Mouse (Mus musculus): Measurements from ENCODE around the gene Gm20388. TPM values are rescaled to one million over a fixed set of nuclear protein-coding genes. Genes with fewer than 3 reads are reported as not detected.

Gm20388 gene
- total and polyA plus RNA-seq, 3 experiments = 0.02 to 0.05 TPM; not detected in 1

- Histone ChIP-seq H3K4me3 (ENCODE audit: low read depth, low read length) (no peak overlapping the region), H3K9me3 (replicated peaks) (no peaks in the 10 kb centered on the region), H3K27me3 (ENCODE audit: insufficient read depth, low read length) (no peaks in the 10 kb centered on the region), H3K4me1 (ENCODE audit: insufficient read depth, low read depth, low read length) (peaks cover 84% of the 10 kb centered on the region), H3K36me3 (replicated peaks) (peaks cover 36% of the 10 kb centered on the region)
- no peak for TF ChIP-seq TAL1 (conservative IDR thresholded peaks at IDR 0.05; ENCODE audit: low read depth, low read length)
- no peak for TF ChIP-seq GATA1 (IDR thresholded peaks at IDR 0.05; ENCODE audit: borderline replicate concordance, low read length)
- TF ChIP-seq GATA2 (IDR thresholded peaks at IDR 0.05; ENCODE audit: borderline replicate concordance, low read depth, low read length) = no peak
- TF ChIP-seq POLR2AphosphoS5 (IDR thresholded peaks at IDR 0.05; ENCODE audit: insufficient replicate concordance, low read depth, low read length) = no peak
- ATAC-seq (ENCODE audit: extremely low read depth, insufficient number of reproducible peaks, low FRiP score, poor library complexity, severe bottlenecking) = no peak
- DNase-seq (ENCODE audit: low spot score) = no peak
These were observed 3123.5 kb downstream of the Gm20388 start for GRCm38 (mm10) chr8:123034171-123034570.

- TF ChIP-seq GATA2 (IDR thresholded peaks at IDR 0.05; ENCODE audit: borderline replicate concordance, low read depth, low read length) = no peak
- no peak for TF ChIP-seq CTCF (IDR thresholded peaks at IDR 0.05; ENCODE audit: low read depth, low read length)
- no peak for TF ChIP-seq POLR2AphosphoS5 (IDR thresholded peaks at IDR 0.05; ENCODE audit: insufficient replicate concordance, low read depth, low read length)
- TF ChIP-seq TAL1 (conservative IDR thresholded peaks at IDR 0.05; ENCODE audit: low read depth, low read length) = no peak
- no peak for TF ChIP-seq GATA1 (IDR thresholded peaks at IDR 0.05; ENCODE audit: borderline replicate concordance, low read length)
- no peaks in the 10 kb centered on the region for H3K27me3 ChIP-seq (ENCODE audit: insufficient read depth, low read length)
- DNase-seq (ENCODE audit: low spot score) (peak; percentile 32), ATAC-seq (ENCODE audit: extremely low read depth, insufficient number of reproducible peaks, low FRiP score, poor library complexity, severe bottlenecking) (peak; percentile 54)
- no peaks in the 10 kb centered on the region for H3K9me3 ChIP-seq (replicated peaks)
- peaks cover 19% of the 10 kb centered on the region for H3K36me3 ChIP-seq (replicated peaks)
- H3K4me1 ChIP-seq (ENCODE audit: insufficient read depth, low read depth, low read length) = peaks cover 77% of the 10 kb centered on the region
- H3K4me3 ChIP-seq (ENCODE audit: low read depth, low read length) = no peak overlapping the region; the same call in 1 of the 2 replicates
These were observed 3126.3 kb downstream of the Gm20388 start for GRCm38 (mm10) chr8:123036956-123037355.

- peak overlapping the region; percentile 52; the same call in 1 of the 2 replicates for H3K4me3 ChIP-seq (ENCODE audit: low read depth, low read length)
- H3K36me3 ChIP-seq (replicated peaks) = peaks cover 15% of the 10 kb centered on the region
These were observed 3126.8 kb downstream of the Gm20388 start for GRCm38 (mm10) chr8:123037487-123037886.

GRCm38 (mm10) chr8:123038351-123038750 is 3127.7 kb downstream of the Gm20388 start:
- ATAC-seq (ENCODE audit: extremely low read depth, insufficient number of reproducible peaks, low FRiP score, poor library complexity, severe bottlenecking) = no peak
- Histone ChIP-seq H3K4me1 (ENCODE audit: insufficient read depth, low read depth, low read length) (peaks cover 65% of the 10 kb centered on the region), H3K4me3 (ENCODE audit: low read depth, low read length) (no peak overlapping the region), H3K27me3 (ENCODE audit: insufficient read depth, low read length) (no peaks in the 10 kb centered on the region), H3K36me3 (replicated peaks) (peaks cover 15% of the 10 kb centered on the region), H3K9me3 (replicated peaks) (no peaks in the 10 kb centered on the region)
- TF ChIP-seq CTCF (IDR thresholded peaks at IDR 0.05; ENCODE audit: low read depth, low read length) = no peak
- TF ChIP-seq GATA1 (IDR thresholded peaks at IDR 0.05; ENCODE audit: borderline replicate concordance, low read length) = no peak
- TF ChIP-seq GATA2 (IDR thresholded peaks at IDR 0.05; ENCODE audit: borderline replicate concordance, low read depth, low read length) = no peak
- no peak for TF ChIP-seq TAL1 (conservative IDR thresholded peaks at IDR 0.05; ENCODE audit: low read depth, low read length)
- TF ChIP-seq POLR2AphosphoS5 (IDR thresholded peaks at IDR 0.05; ENCODE audit: insufficient replicate concordance, low read depth, low read length) = no peak
- no peak for DNase-seq (ENCODE audit: low spot score)

More at GRCm38 (mm10) chr8:123037487-123037886, 3126.8 kb downstream of the Gm20388 start:
- no peak for TF ChIP-seq GATA1 (IDR thresholded peaks at IDR 0.05; ENCODE audit: borderline replicate concordance, low read length)
- TF ChIP-seq GATA2 (IDR thresholded peaks at IDR 0.05; ENCODE audit: borderline replicate concordance, low read depth, low read length) = no peak
- no peak for TF ChIP-seq POLR2AphosphoS5 (IDR thresholded peaks at IDR 0.05; ENCODE audit: insufficient replicate concordance, low read depth, low read length)
- no peak for TF ChIP-seq TAL1 (conservative IDR thresholded peaks at IDR 0.05; ENCODE audit: low read depth, low read length)
- no peak for TF ChIP-seq CTCF (IDR thresholded peaks at IDR 0.05; ENCODE audit: low read depth, low read length)
- peaks cover 71% of the 10 kb centered on the region for H3K4me1 ChIP-seq (ENCODE audit: insufficient read depth, low read depth, low read length)
- no peaks in the 10 kb centered on the region for H3K9me3 ChIP-seq (replicated peaks)
- DNase-seq (ENCODE audit: low spot score) (no peak), ATAC-seq (ENCODE audit: extremely low read depth, insufficient number of reproducible peaks, low FRiP score, poor library complexity, severe bottlenecking) (no peak)
- no peaks in the 10 kb centered on the region for H3K27me3 ChIP-seq (ENCODE audit: insufficient read depth, low read length)

GRCm38 (mm10) chr8:123039376-123040109 is 3128.9 kb downstream of the Gm20388 start:
- TF ChIP-seq GATA1 (IDR thresholded peaks at IDR 0.05; ENCODE audit: borderline replicate concordance, low read length) = no peak
- TF ChIP-seq POLR2AphosphoS5 (IDR thresholded peaks at IDR 0.05; ENCODE audit: insufficient replicate concordance, low read depth, low read length) = no peak
- no peak for TF ChIP-seq CTCF (IDR thresholded peaks at IDR 0.05; ENCODE audit: low read depth, low read length)
- no peak for TF ChIP-seq GATA2 (IDR thresholded peaks at IDR 0.05; ENCODE audit: borderline replicate concordance, low read depth, low read length)
- no peak for TF ChIP-seq TAL1 (conservative IDR thresholded peaks at IDR 0.05; ENCODE audit: low read depth, low read length)
- peak overlapping the region; percentile 87; the same call in 1 of the 2 replicates for H3K4me3 ChIP-seq (ENCODE audit: low read depth, low read length)
- H3K36me3 ChIP-seq (replicated peaks) = peaks cover 20% of the 10 kb centered on the region
- peaks cover 61% of the 10 kb centered on the region for H3K4me1 ChIP-seq (ENCODE audit: insufficient read depth, low read depth, low read length)
- DNase-seq (ENCODE audit: low spot score) = no peak
- no peak for ATAC-seq (ENCODE audit: extremely low read depth, insufficient number of reproducible peaks, low FRiP score, poor library complexity, severe bottlenecking)
- no peaks in the 10 kb centered on the region for H3K9me3 ChIP-seq (replicated peaks)
- H3K27me3 ChIP-seq (ENCODE audit: insufficient read depth, low read length) = no peaks in the 10 kb centered on the region

- no peak for ATAC-seq (ENCODE audit: extremely low read depth, insufficient number of reproducible peaks, low FRiP score, poor library complexity, severe bottlenecking)
- no peak for DNase-seq (ENCODE audit: low spot score)
- peak overlapping the region; percentile 87 for H3K4me3 ChIP-seq (ENCODE audit: low read depth, low read length)
- H3K36me3 ChIP-seq (replicated peaks) = peaks cover 24% of the 10 kb centered on the region
- TF ChIP-seq CTCF (IDR thresholded peaks at IDR 0.05; ENCODE audit: low read depth, low read length) = no peak
- TF ChIP-seq POLR2AphosphoS5 (IDR thresholded peaks at IDR 0.05; ENCODE audit: insufficient replicate concordance, low read depth, low read length) = no peak
- no peak for TF ChIP-seq GATA2 (IDR thresholded peaks at IDR 0.05; ENCODE audit: borderline replicate concordance, low read depth, low read length)
- TF ChIP-seq GATA1 (IDR thresholded peaks at IDR 0.05; ENCODE audit: borderline replicate concordance, low read length) = no peak
- TF ChIP-seq TAL1 (conservative IDR thresholded peaks at IDR 0.05; ENCODE audit: low read depth, low read length) = no peak
- peaks cover 56% of the 10 kb centered on the region for H3K4me1 ChIP-seq (ENCODE audit: insufficient read depth, low read depth, low read length)
- peaks cover 4% of the 10 kb centered on the region; the same call in 1 of the 2 replicates for H3K9me3 ChIP-seq (replicated peaks)
- no peaks in the 10 kb centered on the region for H3K27me3 ChIP-seq (ENCODE audit: insufficient read depth, low read length)
These were observed 3129.5 kb downstream of the Gm20388 start for GRCm38 (mm10) chr8:123040110-123040650.

Measured in G1E (cell line).